In the genomic region with DNA sequence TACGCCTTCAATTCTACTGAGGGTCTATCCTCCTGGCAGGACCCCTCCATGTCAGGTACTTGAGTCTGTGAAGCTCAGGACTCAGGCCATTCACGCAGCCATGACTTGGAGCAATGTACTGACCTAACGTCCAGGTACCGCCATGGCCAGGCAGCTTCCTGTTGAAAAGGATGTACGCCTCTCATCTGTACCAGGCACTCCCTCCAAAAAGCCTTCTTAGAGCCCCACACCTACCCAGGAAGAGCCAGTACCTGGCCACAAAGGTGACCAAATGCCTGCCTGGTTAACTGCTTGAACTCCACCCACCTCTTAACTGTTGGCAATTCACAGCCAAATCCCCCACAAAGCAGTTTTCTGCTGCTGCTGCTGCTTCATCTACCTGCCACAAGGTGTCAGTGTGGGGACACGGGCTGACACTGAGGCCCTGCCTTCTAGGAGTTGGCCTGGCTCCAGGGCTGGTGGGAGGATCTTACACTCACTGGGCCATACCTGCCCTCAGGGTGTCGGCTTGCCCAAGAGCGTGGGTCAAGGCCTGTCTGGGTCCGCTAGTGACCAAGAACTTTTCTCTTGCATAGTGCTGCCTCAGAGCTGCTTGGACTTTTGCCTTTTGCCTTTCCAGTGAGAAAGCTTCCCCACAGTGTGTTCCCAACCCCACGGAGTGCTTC, we compare ENCODE assay signal across 8 mouse cellular contexts. TPM values are rescaled to one million over a fixed set of nuclear protein-coding genes. Genes with fewer than 3 reads are reported as not detected.
A peak's percentile ranks its signal among the peaks of the same experiment; 100 is the strongest.
DNase-seq lines count a peak whose midpoint lies in the region; ATAC-seq lines count a peak whose summit lies in the region.

No protein-coding gene starts in this region.

- H3K36me3 ChIP-seq in embryonic facial prominence, embryonic 14.5 days (ENCODE audit: control insufficient read depth, insufficient read depth, low read length), result no peaks in the 10 kb centered on the region
- H3K36me3 ChIP-seq in limb, embryonic 13.5 days, result no peaks in the 10 kb centered on the region
- no peaks in the 10 kb centered on the region for H3K36me3 ChIP-seq in midbrain, embryonic 16.5 days (ENCODE audit: control insufficient read depth, insufficient read depth, low read length)

- 41% methylated on average over 10 of the region's 10 CpGs for WGBS in embryonic facial prominence, embryonic 14.5 days
- 47% methylated on average over 10 of the region's 10 CpGs for WGBS in limb, embryonic 13.5 days
- WGBS in midbrain, embryonic 16.5 days, result 53% methylated on average over 10 of the region's 10 CpGs

- no peak overlapping the region for H3K9ac ChIP-seq in embryonic facial prominence, embryonic 14.5 days (ENCODE audit: low read depth, low read length)
- H3K9ac ChIP-seq in limb, embryonic 13.5 days, result no peak overlapping the region
- no peak overlapping the region for H3K9ac ChIP-seq in midbrain, embryonic 16.5 days (ENCODE audit: low read depth, low read length)

- H3K4me2 ChIP-seq in embryonic facial prominence, embryonic 14.5 days (ENCODE audit: low read depth, low read length), result no peak overlapping the region
- no peak overlapping the region for H3K4me2 ChIP-seq in limb, embryonic 13.5 days (replicated peaks)
- H3K4me2 ChIP-seq in midbrain, embryonic 16.5 days (ENCODE audit: low read length), result no peak overlapping the region

- H3K27ac ChIP-seq in embryonic facial prominence, embryonic 14.5 days (replicated peaks; ENCODE audit: low read depth, low read length), result no peak overlapping the region
- no peak overlapping the region for H3K27ac ChIP-seq in limb, embryonic 13.5 days
- H3K27ac ChIP-seq in midbrain, embryonic 16.5 days (ENCODE audit: low read length), result no peak overlapping the region

- no peaks in the 10 kb centered on the region for H3K27me3 ChIP-seq in embryonic facial prominence, embryonic 14.5 days (replicated peaks; ENCODE audit: control insufficient read depth, insufficient read depth, low read length)
- H3K27me3 ChIP-seq in limb, embryonic 13.5 days, result no peaks in the 10 kb centered on the region
- H3K27me3 ChIP-seq in midbrain, embryonic 16.5 days (ENCODE audit: control insufficient read depth, insufficient read depth, low read depth, low read length), result no peaks in the 10 kb centered on the region

- DNase-seq in A20 (ENCODE audit: low read depth, low spot score), result peak; percentile 80
- peak; percentile 54 to 59 for DNase-seq in adrenal gland, postnatal 4 days (ENCODE audit: low spot score in 2 of 2)
- peak; percentile 91 for DNase-seq in embryonic facial prominence, embryonic 14.5 days (ENCODE audit: low spot score)
- DNase-seq in heart, adult 9 months (ENCODE audit: low spot score in 2 of 2), result peak; percentile 62 to 65
- DNase-seq in kidney, adult 9 months, result peak; percentile 95
- DNase-seq in spleen, postnatal 10 days (ENCODE audit: low spot score in 2 of 2), result peak; percentile 26 to 76

- H3K4me1 ChIP-seq in embryonic facial prominence, embryonic 14.5 days (ENCODE audit: control insufficient read depth, insufficient read depth, low read length), result no peaks in the 10 kb centered on the region
- H3K4me1 ChIP-seq in limb, embryonic 13.5 days, result no peaks in the 10 kb centered on the region; the same call in 1 of the 2 replicates
- no peaks in the 10 kb centered on the region for H3K4me1 ChIP-seq in midbrain, embryonic 16.5 days (ENCODE audit: control insufficient read depth, insufficient read depth, low read length)

- no peaks in the 10 kb centered on the region for H3K9me3 ChIP-seq in embryonic facial prominence, embryonic 14.5 days (ENCODE audit: control insufficient read depth, low read length)
- H3K9me3 ChIP-seq in limb, embryonic 13.5 days, result no peaks in the 10 kb centered on the region
- no peaks in the 10 kb centered on the region for H3K9me3 ChIP-seq in midbrain, embryonic 16.5 days (replicated peaks; ENCODE audit: control insufficient read depth, low read length, poor library complexity, severe bottlenecking)

- no peak overlapping the region for H3K4me3 ChIP-seq in embryonic facial prominence, embryonic 14.5 days (ENCODE audit: low read depth, low read length)
- no peak overlapping the region for H3K4me3 ChIP-seq in limb, embryonic 13.5 days
- no peak overlapping the region for H3K4me3 ChIP-seq in midbrain, embryonic 16.5 days (ENCODE audit: low read depth, low read length)

- peak; percentile 67; the same call in 1 of the 2 replicates for ATAC-seq in embryonic facial prominence, embryonic 14.5 days (ENCODE audit: low read depth)
- peak; percentile 82 for ATAC-seq in limb, embryonic 13.5 days (ENCODE audit: low FRiP score, low read depth)
- ATAC-seq in midbrain, embryonic 16.5 days, result peak; percentile 44; the same call in 1 of the 2 replicates

RNA-seq across cellular contexts. Expression of a gene that starts 26.2 kb away (rescaled TPM):
- total RNA-seq in adrenal gland, postnatal 4 days (2021), result 10 to 100 TPM; 15.5 to 19.7 TPM
- 0.33 and 0.39 TPM in 2 replicates for polyA plus RNA-seq in embryonic facial prominence, embryonic 14.5 days (2014; fragmentation: Nextera tagmentation; extraction: Ambion mirVana)
- 0.20 and 0.27 TPM in 2 replicates for polyA plus RNA-seq in limb, embryonic 13.5 days (2015; fragmentation: Nextera tagmentation; extraction: Ambion mirVana)
- polyA plus RNA-seq in midbrain, embryonic 16.5 days (2015; fragmentation: Nextera tagmentation; extraction: Ambion mirVana), result 0.63 and 1.0 TPM in 2 replicates

RNA-seq across cellular contexts. Expression of a gene that starts 35.9 kb away (rescaled TPM):
- under 1 TPM; 0.56 to 0.62 TPM for total RNA-seq in adrenal gland, postnatal 4 days (2021)
- 0.10 and 1.1 TPM in 2 replicates for polyA plus RNA-seq in embryonic facial prominence, embryonic 14.5 days (2014; fragmentation: Nextera tagmentation; extraction: Ambion mirVana)
- 0.09 TPM in 1 of 2 replicates, not detected in the other for polyA plus RNA-seq in limb, embryonic 13.5 days (2015; fragmentation: Nextera tagmentation; extraction: Ambion mirVana)
- polyA plus RNA-seq in midbrain, embryonic 16.5 days (2015; fragmentation: Nextera tagmentation; extraction: Ambion mirVana), result 0.40 and 0.62 TPM in 2 replicates

RNA-seq across cellular contexts. Expression of a gene that starts 40.9 kb away (rescaled TPM):
- 10 to 100 TPM; 17.5 to 18.5 TPM for total RNA-seq in adrenal gland, postnatal 4 days (2021)
- 16.9 and 19.8 TPM in 2 replicates for polyA plus RNA-seq in embryonic facial prominence, embryonic 14.5 days (2014; fragmentation: Nextera tagmentation; extraction: Ambion mirVana)
- 6.7 and 7.6 TPM in 2 replicates for polyA plus RNA-seq in limb, embryonic 13.5 days (2015; fragmentation: Nextera tagmentation; extraction: Ambion mirVana)
- polyA plus RNA-seq in midbrain, embryonic 16.5 days (2015; fragmentation: Nextera tagmentation; extraction: Ambion mirVana), result 4.9 and 5.1 TPM in 2 replicates
